Mouse (Mus musculus): ENCODE measurements around the gene Prss50. TPM values are rescaled to one million over a fixed set of nuclear protein-coding genes. Genes with fewer than 3 reads are reported as not detected.

Prss50 gene
- polyA plus RNA-seq, 1 experiment from 2014 or later, result not detected

GRCm38 (mm10) chr9:110877888-110878287 lies 20.1 kb downstream of the Prss50 start:
- Histone ChIP-seq H3K36me3 (no peaks in the 10 kb centered on the region), H3K4me2 (replicated peaks) (no peak overlapping the region), H3K27me3 (peaks cover 67% of the 10 kb centered on the region), H3K4me3 (no peak overlapping the region), H3K9ac (no peak overlapping the region), H3K4me1 (peaks cover 39% of the 10 kb centered on the region), H3K9me3 (replicated peaks) (no peaks in the 10 kb centered on the region), H3K27ac (no peak overlapping the region)
- no peak for ATAC-seq (ENCODE audit: low FRiP score)
- 86% methylated on average over 5 of the region's 5 CpGs for WGBS

- H3K4me2 ChIP-seq (replicated peaks), result peak within 1 kb of the TSS; percentile 89
- H3K27ac ChIP-seq, result no peak within 1 kb of the TSS
- H3K36me3 ChIP-seq, result no peaks in the 10 kb centered on the region
- no peak for ATAC-seq (ENCODE audit: low FRiP score)
- H3K4me1 ChIP-seq, result peaks cover 29% of the 10 kb centered on the region
- H3K9me3 ChIP-seq (replicated peaks), result no peaks in the 10 kb centered on the region
- peaks cover 59% of the 10 kb centered on the region for H3K27me3 ChIP-seq
- H3K9ac ChIP-seq, result peak within 1 kb of the TSS; percentile 56
- peak within 1 kb of the TSS; percentile 51 for H3K4me3 ChIP-seq
- 16% methylated on average over 12 of the region's 12 CpGs for WGBS
Observed at GRCm38 (mm10) chr9:110879191-110879920, 21.6 kb downstream of the Prss50 start, which contains the start of gene Als2cl. Gene Als2cl (plus strand): TSS chr9:110879870.

GRCm38 (mm10) chr9:110879998-110880561 lies 22.3 kb downstream of the Prss50 start, which contains the start of gene Tmie:
Gene Tmie (minus strand): TSS chr9:110880113.
- no peak for ATAC-seq (ENCODE audit: low FRiP score)
- peaks cover 59% of the 10 kb centered on the region for H3K27me3 ChIP-seq

GRCm38 (mm10) chr9:110880772-110881171 lies 23.0 kb downstream of the Prss50 start:
- Histone ChIP-seq H3K27me3 (peaks cover 59% of the 10 kb centered on the region), H3K4me2 (replicated peaks) (peak overlapping the region; percentile 89), H3K4me3 (peak overlapping the region; percentile 51), H3K4me1 (peaks cover 15% of the 10 kb centered on the region), H3K9ac (peak overlapping the region; percentile 56; the same call in 1 of the 2 replicates), H3K9me3 (replicated peaks) (no peaks in the 10 kb centered on the region), H3K27ac (no peak overlapping the region), H3K36me3 (no peaks in the 10 kb centered on the region)
- WGBS, result 84% methylated on average over 4 of the region's 4 CpGs
- no peak for ATAC-seq (ENCODE audit: low FRiP score)

More at GRCm38 (mm10) chr9:110879998-110880561, 22.3 kb downstream of the Prss50 start, which contains the start of gene Tmie:
- Histone ChIP-seq H3K4me3 (peak within 1 kb of the TSS; percentile 51), H3K9me3 (replicated peaks) (no peaks in the 10 kb centered on the region), H3K36me3 (no peaks in the 10 kb centered on the region), H3K27ac (no peak within 1 kb of the TSS), H3K4me1 (peaks cover 22% of the 10 kb centered on the region), H3K4me2 (replicated peaks) (peak within 1 kb of the TSS; percentile 89), H3K9ac (peak within 1 kb of the TSS; percentile 56)
- under 1% methylated on average over 56 of the region's 57 CpGs for WGBS

GRCm38 (mm10) chr9:110881953-110882352 lies 24.2 kb downstream of the Prss50 start:
- H3K4me1 ChIP-seq, result peaks cover 15% of the 10 kb centered on the region
- no peak overlapping the region for H3K9ac ChIP-seq
- H3K36me3 ChIP-seq, result no peaks in the 10 kb centered on the region
- H3K27me3 ChIP-seq, result peaks cover 59% of the 10 kb centered on the region
- ATAC-seq (ENCODE audit: low FRiP score), result no peak
- no peak overlapping the region for H3K4me2 ChIP-seq (replicated peaks)
- H3K27ac ChIP-seq, result no peak overlapping the region
- no peaks in the 10 kb centered on the region for H3K9me3 ChIP-seq (replicated peaks)
- 78% methylated on average over 7 of the region's 7 CpGs for WGBS
- no peak overlapping the region for H3K4me3 ChIP-seq

- no peak overlapping the region for H3K4me2 ChIP-seq (replicated peaks)
- no peaks in the 10 kb centered on the region; the same call in 1 of the 2 replicates for H3K9me3 ChIP-seq (replicated peaks)
- no peaks in the 10 kb centered on the region for H3K4me1 ChIP-seq
- peaks cover 10% of the 10 kb centered on the region for H3K27me3 ChIP-seq
- 67% methylated on average over 9 of the region's 9 CpGs for WGBS
- H3K27ac ChIP-seq, result no peak overlapping the region
- no peak overlapping the region for H3K4me3 ChIP-seq
- no peak overlapping the region for H3K9ac ChIP-seq
- ATAC-seq (ENCODE audit: low FRiP score), result no peak
- H3K36me3 ChIP-seq, result no peaks in the 10 kb centered on the region
Observed at GRCm38 (mm10) chr9:110887388-110888303, 29.9 kb downstream of the Prss50 start.

- ATAC-seq (ENCODE audit: low FRiP score), result no peak
- H3K27ac ChIP-seq, result no peak overlapping the region
- WGBS, result 92% methylated on average over 14 of the region's 14 CpGs
Observed at GRCm38 (mm10) chr9:110888935-110889334, 31.2 kb downstream of the Prss50 start.

GRCm38 (mm10) chr9:110890026-110890783 lies 32.4 kb downstream of the Prss50 start:
- Histone ChIP-seq H3K27ac (no peak overlapping the region), H3K4me2 (replicated peaks) (no peak overlapping the region), H3K9me3 (replicated peaks) (no peaks in the 10 kb centered on the region; the same call in 1 of the 2 replicates), H3K4me3 (no peak overlapping the region), H3K27me3 (peaks cover 19% of the 10 kb centered on the region), H3K36me3 (no peaks in the 10 kb centered on the region), H3K9ac (no peak overlapping the region), H3K4me1 (no peaks in the 10 kb centered on the region)
- 16% methylated on average over 21 of the region's 21 CpGs for WGBS
- ATAC-seq (ENCODE audit: low FRiP score), result no peak

More at GRCm38 (mm10) chr9:110888935-110889334, 31.2 kb downstream of the Prss50 start:
- Histone ChIP-seq H3K4me2 (replicated peaks) (no peak overlapping the region), H3K4me3 (no peak overlapping the region), H3K36me3 (no peaks in the 10 kb centered on the region), H3K4me1 (no peaks in the 10 kb centered on the region), H3K9ac (no peak overlapping the region), H3K27me3 (peaks cover 10% of the 10 kb centered on the region), H3K9me3 (replicated peaks) (no peaks in the 10 kb centered on the region; the same call in 1 of the 2 replicates)

- H3K36me3 ChIP-seq, result no peaks in the 10 kb centered on the region
- ATAC-seq (ENCODE audit: low FRiP score), result no peak
- H3K27ac ChIP-seq, result no peak overlapping the region
- H3K4me3 ChIP-seq, result no peak overlapping the region
- peaks cover 19% of the 10 kb centered on the region for H3K27me3 ChIP-seq
- 74% methylated on average over 12 of the region's 12 CpGs for WGBS
- H3K4me2 ChIP-seq (replicated peaks), result no peak overlapping the region
- H3K4me1 ChIP-seq, result peaks cover 8% of the 10 kb centered on the region; the same call in 1 of the 2 replicates
- no peak overlapping the region for H3K9ac ChIP-seq
- no peaks in the 10 kb centered on the region; the same call in 1 of the 2 replicates for H3K9me3 ChIP-seq (replicated peaks)
Observed at GRCm38 (mm10) chr9:110891077-110891828, 33.5 kb downstream of the Prss50 start.

- no peak overlapping the region for H3K4me2 ChIP-seq (replicated peaks)
- peaks cover 13% of the 10 kb centered on the region; the same call in 1 of the 2 replicates for H3K4me1 ChIP-seq
- H3K36me3 ChIP-seq, result no peaks in the 10 kb centered on the region
- no peak for ATAC-seq (ENCODE audit: low FRiP score)
- H3K27me3 ChIP-seq, result peaks cover 22% of the 10 kb centered on the region
- 92% methylated on average over 3 of the region's 3 CpGs for WGBS
- H3K27ac ChIP-seq, result no peak overlapping the region
- H3K9me3 ChIP-seq (replicated peaks), result no peaks in the 10 kb centered on the region; the same call in 1 of the 2 replicates
- no peak overlapping the region for H3K9ac ChIP-seq
- no peak overlapping the region for H3K4me3 ChIP-seq
Observed at GRCm38 (mm10) chr9:110892552-110892951, 34.8 kb downstream of the Prss50 start.

- Histone ChIP-seq H3K9me3 (replicated peaks) (no peaks in the 10 kb centered on the region; the same call in 1 of the 2 replicates), H3K27ac (no peak overlapping the region), H3K36me3 (no peaks in the 10 kb centered on the region), H3K4me3 (no peak overlapping the region), H3K27me3 (peaks cover 26% of the 10 kb centered on the region), H3K9ac (no peak overlapping the region), H3K4me1 (peaks cover 13% of the 10 kb centered on the region; the same call in 1 of the 2 replicates), H3K4me2 (replicated peaks) (no peak overlapping the region)
- ATAC-seq (ENCODE audit: low FRiP score), result no peak
- WGBS, result 68% methylated on average over 10 of the region's 10 CpGs
Observed at GRCm38 (mm10) chr9:110893429-110893828, 35.7 kb downstream of the Prss50 start.
